Mouse (Mus musculus) lung, adult 2 months (tissue): ENCODE measurements at regions not wholly inside any gene's neighbourhood (a gene's known extent, or its start where the extent isn't known, plus 50 kb on each side); places are given as distances from the start of the nearest gene placed in this dataset.

Experiments
- CTCF ChIP-seq: fragments of 200-500 bp; IDR thresholded peaks from 2 replicates; pipeline ENCODE4 v1.5.1; 2011; ENCODE audit warnings: mild to moderate bottlenecking, low read length, control low read depth; ENCODE audit not compliant: insufficient read depth
- POLR2A ChIP-seq: fragments of 200-500 bp; IDR thresholded peaks from 2 replicates; pipeline ENCODE4 v1.6.1; 2011; ENCODE audit warnings: low read depth, mild to moderate bottlenecking, control low read depth, low read length, borderline replicate concordance; ENCODE audit errors: extremely low read depth

DNA sequence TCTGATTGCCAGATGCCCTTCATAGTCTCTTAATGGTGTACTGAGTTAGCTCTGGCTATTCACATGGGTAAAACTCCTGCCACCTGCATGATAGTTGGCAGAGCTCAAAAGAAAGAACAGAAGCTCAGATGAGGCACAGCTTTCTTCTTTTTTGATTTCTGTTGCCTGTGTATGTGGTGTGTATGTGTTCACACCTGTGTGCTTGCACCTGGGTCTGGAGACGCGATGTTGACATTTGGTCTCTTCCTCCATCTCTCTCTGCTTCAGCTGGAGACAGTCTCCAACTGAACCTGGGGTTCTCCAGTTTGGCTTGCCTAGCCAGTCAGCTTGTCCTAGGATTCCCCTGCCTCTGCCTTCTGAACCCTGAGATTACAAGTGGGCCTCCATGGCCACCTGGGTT is 51.0 kb upstream of the Prdm11 start:
- no peak for TF ChIP-seq CTCF
- TF ChIP-seq POLR2A = no peak
